Mouse (Mus musculus) right cerebral cortex, postnatal 14 days (tissue): ENCODE measurements around the gene Nbl1.

Experiments
- DNase-seq: peaks from one replicate; pipeline ENCODE4 v3.0.0; 2022

The Nbl1 gene

GRCm38 (mm10) chr4:139096201-139096600 lies 3.4 kb upstream of the Nbl1 start:
- no peak for DNase-seq

- DNase-seq = no peak
Observed at GRCm38 (mm10) chr4:139095406-139095805, 2.6 kb upstream of the Nbl1 start.

- no peak for DNase-seq
Observed at GRCm38 (mm10) chr4:139093196-139093530, 370 bp upstream of the Nbl1 start.

- no peak for DNase-seq
Observed at GRCm38 (mm10) chr4:139091478-139092355, 1.1 kb downstream of the Nbl1 start.

GRCm38 (mm10) chr4:139091066-139091465 lies 1.7 kb downstream of the Nbl1 start:
- DNase-seq = no peak

GRCm38 (mm10) chr4:139090303-139090940 lies 2.4 kb downstream of the Nbl1 start:
- DNase-seq = no peak

GRCm38 (mm10) chr4:139088982-139089671 lies 3.7 kb downstream of the Nbl1 start:
- no peak for DNase-seq

- no peak for DNase-seq
Observed at GRCm38 (mm10) chr4:139086984-139087383, 5.8 kb downstream of the Nbl1 start.

GRCm38 (mm10) chr4:139086037-139086436 lies 6.8 kb downstream of the Nbl1 start:
- DNase-seq = peak; percentile 85

- DNase-seq = no peak
Observed at GRCm38 (mm10) chr4:139085337-139085736, 7.5 kb downstream of the Nbl1 start.

GRCm38 (mm10) chr4:139082790-139083564 lies 9.8 kb downstream of the Nbl1 start:
- DNase-seq = peak; percentile 63

- DNase-seq = no peak
Observed at GRCm38 (mm10) chr4:139081270-139081931, 11.4 kb downstream of the Nbl1 start.

- no peak for DNase-seq
Observed at GRCm38 (mm10) chr4:139080259-139080658, 12.5 kb downstream of the Nbl1 start.

- no peak for DNase-seq
Observed at GRCm38 (mm10) chr4:139079439-139079838, 13.4 kb downstream of the Nbl1 start.

- no peak for DNase-seq
Observed at GRCm38 (mm10) chr4:139078726-139079125, 14.1 kb downstream of the Nbl1 start.

GRCm38 (mm10) chr4:139078313-139078712 lies 14.5 kb downstream of the Nbl1 start:
- no peak for DNase-seq

GRCm38 (mm10) chr4:139075915-139076314 lies 16.9 kb downstream of the Nbl1 start:
- no peak for DNase-seq

GRCm38 (mm10) chr4:139075041-139075711 lies 17.6 kb downstream of the Nbl1 start, which contains the start of gene Htr6:
Htr6 (minus strand) TSS chr4:139075570.
- no peak for DNase-seq

- no peak for DNase-seq
Observed at GRCm38 (mm10) chr4:139074060-139074459, 18.7 kb downstream of the Nbl1 start.

- peak; percentile 59 for DNase-seq
Observed at GRCm38 (mm10) chr4:139068287-139068686, 24.5 kb downstream of the Nbl1 start.

- DNase-seq = no peak
Observed at GRCm38 (mm10) chr4:139064831-139065230, 28.0 kb downstream of the Nbl1 start.

- DNase-seq = no peak
Observed at GRCm38 (mm10) chr4:139059569-139059968, 33.2 kb downstream of the Nbl1 start.
